Mouse (Mus musculus): ENCODE results near the gene Ccr8. TPM values are rescaled to one million over a fixed set of nuclear protein-coding genes. Genes with fewer than 3 reads are reported as not detected.

Gene Ccr8
- polyA plus RNA-seq, 1 experiment from 2014 or later = 0.41 TPM

DNA sequence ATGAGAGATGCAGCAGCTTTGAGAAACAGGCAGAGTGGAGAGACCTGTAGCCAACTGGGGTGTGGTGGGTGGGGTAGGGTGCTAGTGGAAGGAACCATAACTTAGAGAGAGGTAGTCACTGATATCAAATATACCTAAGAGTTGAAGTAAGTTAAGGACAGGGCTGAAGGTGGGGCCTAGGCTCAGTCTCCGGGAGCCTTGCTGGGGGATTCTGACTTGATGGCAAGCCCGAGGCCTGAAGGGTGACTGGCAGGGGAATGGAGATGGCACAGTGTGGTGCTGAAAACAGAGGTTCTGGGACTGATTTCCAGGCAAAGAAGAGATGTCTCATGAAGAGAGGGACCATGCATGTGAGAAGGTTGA, 22.9 kb downstream of the Ccr8 start:
- DNase-seq (ENCODE audit: low spot score) = no peak

DNA sequence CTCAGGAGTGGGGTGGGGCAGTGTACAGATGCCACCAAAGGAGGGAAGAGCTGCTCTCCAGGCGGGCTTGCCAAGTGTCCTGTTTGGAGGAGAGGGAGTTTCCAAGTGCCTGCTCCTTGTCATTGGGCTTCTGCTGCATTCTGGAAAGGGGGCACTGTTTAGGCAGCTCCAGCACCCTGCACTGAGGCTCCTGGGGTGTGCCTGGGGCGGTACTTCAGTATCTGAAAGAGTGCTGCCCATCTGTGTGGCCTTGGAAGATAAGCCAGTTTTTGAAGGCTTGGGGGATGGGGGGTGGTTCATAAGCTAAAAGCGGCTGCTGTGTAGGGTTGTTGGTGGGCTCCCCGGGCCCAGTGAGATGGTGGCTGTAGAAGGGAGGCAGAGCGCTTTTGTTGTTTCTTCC, 23.7 kb downstream of the Ccr8 start:
- Histone ChIP-seq H3K4me1 (replicated peaks; ENCODE audit: control insufficient read depth, insufficient read depth, low read length) (peaks cover 6% of the 10 kb centered on the region; the same call in 1 of the 2 replicates), H3K36me3 (ENCODE audit: control insufficient read depth, insufficient read depth, low read length) (peaks cover 28% of the 10 kb centered on the region), H3K4me3 (ENCODE audit: low read depth, low read length) (no peak overlapping the region), H3K27ac (ENCODE audit: low read depth) (no peak overlapping the region), H3K4me2 (ENCODE audit: low read length) (no peak overlapping the region), H3K9me3 (ENCODE audit: control insufficient read depth, low read length) (no peaks in the 10 kb centered on the region), H3K27me3 (replicated peaks; ENCODE audit: control insufficient read depth, insufficient read depth, low read length) (no peaks in the 10 kb centered on the region), H3K9ac (ENCODE audit: low read length) (no peak overlapping the region)
- no peak for ATAC-seq (replicated peaks; ENCODE audit: low FRiP score, low TSS enrichment, low read depth)
- WGBS = 75% methylated on average over 5 of the region's 5 CpGs
- no peak for DNase-seq (ENCODE audit: low spot score)

More for the DNA sequence above, 22.9 kb downstream of the Ccr8 start:
- Histone ChIP-seq H3K4me1 (replicated peaks; ENCODE audit: control insufficient read depth, insufficient read depth, low read length) (peaks cover 6% of the 10 kb centered on the region; the same call in 1 of the 2 replicates), H3K4me2 (ENCODE audit: low read length) (no peak overlapping the region), H3K27ac (ENCODE audit: low read depth) (no peak overlapping the region), H3K36me3 (ENCODE audit: control insufficient read depth, insufficient read depth, low read length) (peaks cover 22% of the 10 kb centered on the region), H3K9me3 (ENCODE audit: control insufficient read depth, low read length) (no peaks in the 10 kb centered on the region), H3K9ac (ENCODE audit: low read length) (no peak overlapping the region), H3K27me3 (replicated peaks; ENCODE audit: control insufficient read depth, insufficient read depth, low read length) (no peaks in the 10 kb centered on the region), H3K4me3 (ENCODE audit: low read depth, low read length) (no peak overlapping the region)
- WGBS = 91% methylated on average over 2 of the region's 2 CpGs
- ATAC-seq (replicated peaks; ENCODE audit: low FRiP score, low TSS enrichment, low read depth) = no peak

DNA sequence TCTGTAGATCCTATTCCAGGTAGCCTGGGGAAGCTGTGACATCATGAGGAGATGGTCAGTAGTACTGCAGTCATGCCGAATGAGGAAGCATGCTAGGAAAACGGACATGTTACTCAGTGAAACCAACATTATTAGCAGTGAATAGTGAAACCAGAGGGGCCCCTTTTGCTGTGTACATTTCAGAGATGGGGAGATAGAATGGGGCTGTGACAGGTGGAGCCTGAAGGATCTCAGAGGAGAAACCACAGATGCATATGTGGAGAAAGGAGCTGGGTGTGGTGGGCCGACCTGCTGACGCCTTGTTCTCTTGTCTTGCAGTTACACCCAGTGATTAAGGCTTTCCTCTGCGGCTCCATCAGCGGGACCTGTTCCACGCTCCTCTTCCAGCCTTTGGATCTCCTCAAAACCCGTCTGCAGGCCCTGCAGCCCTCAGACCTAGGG, 24.3 kb downstream of the Ccr8 start:
- H3K27me3 ChIP-seq (replicated peaks; ENCODE audit: control insufficient read depth, insufficient read depth, low read length) = no peaks in the 10 kb centered on the region
- no peak overlapping the region for H3K27ac ChIP-seq (ENCODE audit: low read depth)
- no peaks in the 10 kb centered on the region for H3K9me3 ChIP-seq (ENCODE audit: control insufficient read depth, low read length)
- H3K36me3 ChIP-seq (ENCODE audit: control insufficient read depth, insufficient read depth, low read length) = peaks cover 34% of the 10 kb centered on the region
- no peak overlapping the region for H3K9ac ChIP-seq (ENCODE audit: low read length)
- H3K4me1 ChIP-seq (replicated peaks; ENCODE audit: control insufficient read depth, insufficient read depth, low read length) = peaks cover 2% of the 10 kb centered on the region; the same call in 1 of the 2 replicates
- ATAC-seq (replicated peaks; ENCODE audit: low FRiP score, low TSS enrichment, low read depth) (0 out of 2 replicates have a peak, but pooled peaks have one; percentile 38), DNase-seq (ENCODE audit: low spot score) (no peak)
- H3K4me2 ChIP-seq (ENCODE audit: low read length) = no peak overlapping the region
- 86% methylated on average over 8 of the region's 8 CpGs for WGBS
- no peak overlapping the region for H3K4me3 ChIP-seq (ENCODE audit: low read depth, low read length)

DNA sequence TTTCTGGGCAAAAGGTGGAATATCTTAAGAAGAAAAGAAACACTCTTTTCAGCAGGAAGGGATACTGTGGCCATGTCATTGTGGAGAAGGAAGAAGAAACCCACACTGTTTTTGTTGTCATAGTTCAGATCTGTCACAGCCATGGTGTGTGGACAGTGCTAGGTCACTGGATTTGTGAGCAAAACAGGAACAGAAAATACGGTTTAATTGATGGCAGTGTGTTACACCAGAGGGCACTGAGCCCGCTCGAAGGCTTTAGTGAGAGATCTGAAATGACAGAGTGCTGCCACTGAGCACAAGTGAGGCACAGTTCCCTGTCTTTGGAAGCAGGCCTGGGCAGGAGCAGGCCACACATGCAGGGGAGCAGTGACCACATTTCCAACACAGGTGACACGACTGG, 26.3 kb downstream of the Ccr8 start:
- Histone ChIP-seq H3K4me1 (replicated peaks; ENCODE audit: control insufficient read depth, insufficient read depth, low read length) (no peaks in the 10 kb centered on the region; the same call in 1 of the 2 replicates), H3K9me3 (ENCODE audit: control insufficient read depth, low read length) (no peaks in the 10 kb centered on the region), H3K27me3 (replicated peaks; ENCODE audit: control insufficient read depth, insufficient read depth, low read length) (no peaks in the 10 kb centered on the region), H3K27ac (ENCODE audit: low read depth) (no peak overlapping the region), H3K4me3 (ENCODE audit: low read depth, low read length) (no peak overlapping the region), H3K4me2 (ENCODE audit: low read length) (no peak overlapping the region), H3K9ac (ENCODE audit: low read length) (no peak overlapping the region), H3K36me3 (ENCODE audit: control insufficient read depth, insufficient read depth, low read length) (peaks cover 47% of the 10 kb centered on the region)
- DNase-seq (ENCODE audit: low spot score) = no peak
- no peak for ATAC-seq (replicated peaks; ENCODE audit: low FRiP score, low TSS enrichment, low read depth)
- 92% methylated on average over 4 of the region's 4 CpGs for WGBS

DNA sequence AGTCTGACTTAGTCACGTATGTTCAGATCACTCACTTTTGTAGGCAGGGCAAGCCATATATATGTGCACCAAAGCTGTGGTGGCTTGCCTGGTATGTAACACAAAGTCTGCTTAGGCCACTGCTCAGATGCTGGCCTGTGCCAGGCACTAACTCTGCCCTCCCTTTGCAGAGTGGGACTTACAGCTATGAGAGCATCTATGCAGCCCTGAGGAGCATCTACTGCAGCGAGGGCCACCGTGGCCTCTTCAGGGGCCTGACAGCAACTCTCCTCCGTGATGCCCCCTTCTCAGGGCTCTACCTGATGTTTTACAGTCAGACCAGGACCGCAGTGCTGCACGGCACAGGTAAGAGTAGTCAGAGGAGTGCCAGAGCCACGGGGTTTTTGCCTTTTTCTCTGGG, 28.6 kb downstream of the Ccr8 start:
- H3K9ac ChIP-seq (ENCODE audit: low read length) = no peak overlapping the region
- DNase-seq (ENCODE audit: low spot score) (no peak), ATAC-seq (replicated peaks; ENCODE audit: low FRiP score, low TSS enrichment, low read depth) (no peak)
- H3K4me2 ChIP-seq (ENCODE audit: low read length) = no peak overlapping the region
- no peak overlapping the region for H3K27ac ChIP-seq (ENCODE audit: low read depth)
- WGBS = 91% methylated on average over 7 of the region's 7 CpGs
- peaks cover 59% of the 10 kb centered on the region for H3K36me3 ChIP-seq (ENCODE audit: control insufficient read depth, insufficient read depth, low read length)
- H3K4me3 ChIP-seq (ENCODE audit: low read depth, low read length) = no peak overlapping the region
- no peaks in the 10 kb centered on the region for H3K9me3 ChIP-seq (ENCODE audit: control insufficient read depth, low read length)
- H3K4me1 ChIP-seq (replicated peaks; ENCODE audit: control insufficient read depth, insufficient read depth, low read length) = no peaks in the 10 kb centered on the region; the same call in 1 of the 2 replicates
- H3K27me3 ChIP-seq (replicated peaks; ENCODE audit: control insufficient read depth, insufficient read depth, low read length) = no peaks in the 10 kb centered on the region

DNA sequence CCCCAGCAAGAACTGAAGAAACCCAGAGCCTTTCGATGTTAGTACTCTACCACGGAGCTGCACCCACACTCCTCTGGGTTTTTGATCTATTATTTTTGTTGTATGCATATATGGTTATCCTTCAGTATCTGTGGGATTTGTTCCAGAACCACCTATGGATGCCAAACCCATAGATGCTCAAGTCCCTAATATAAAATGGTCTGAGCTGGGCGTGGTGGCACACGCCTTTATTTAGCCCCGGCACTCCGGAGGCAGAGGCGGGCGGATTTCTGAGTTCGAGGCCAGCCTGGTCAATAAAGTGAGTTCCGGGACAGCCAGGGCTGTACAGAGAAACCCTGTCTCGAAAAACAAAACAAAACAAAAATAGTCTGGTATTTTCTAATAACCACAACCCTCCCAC, 35.0 kb downstream of the Ccr8 start:
- Histone ChIP-seq H3K4me2 (ENCODE audit: low read length) (peak overlapping the region; percentile 50), H3K27ac (ENCODE audit: low read depth) (peak overlapping the region; percentile 62), H3K4me3 (ENCODE audit: low read depth, low read length) (peak overlapping the region; percentile 99), H3K9ac (ENCODE audit: low read length) (peak overlapping the region; percentile 50), H3K27me3 (replicated peaks; ENCODE audit: control insufficient read depth, insufficient read depth, low read length) (no peaks in the 10 kb centered on the region), H3K4me1 (replicated peaks; ENCODE audit: control insufficient read depth, insufficient read depth, low read length) (peaks cover 12% of the 10 kb centered on the region; the same call in 1 of the 2 replicates), H3K9me3 (ENCODE audit: control insufficient read depth, low read length) (no peaks in the 10 kb centered on the region), H3K36me3 (ENCODE audit: control insufficient read depth, insufficient read depth, low read length) (peaks cover 50% of the 10 kb centered on the region)
- no peak for DNase-seq (ENCODE audit: low spot score)
- WGBS = 51% methylated on average over 11 of the region's 11 CpGs
- peak; percentile 14 for ATAC-seq (replicated peaks; ENCODE audit: low FRiP score, low TSS enrichment, low read depth)

DNA sequence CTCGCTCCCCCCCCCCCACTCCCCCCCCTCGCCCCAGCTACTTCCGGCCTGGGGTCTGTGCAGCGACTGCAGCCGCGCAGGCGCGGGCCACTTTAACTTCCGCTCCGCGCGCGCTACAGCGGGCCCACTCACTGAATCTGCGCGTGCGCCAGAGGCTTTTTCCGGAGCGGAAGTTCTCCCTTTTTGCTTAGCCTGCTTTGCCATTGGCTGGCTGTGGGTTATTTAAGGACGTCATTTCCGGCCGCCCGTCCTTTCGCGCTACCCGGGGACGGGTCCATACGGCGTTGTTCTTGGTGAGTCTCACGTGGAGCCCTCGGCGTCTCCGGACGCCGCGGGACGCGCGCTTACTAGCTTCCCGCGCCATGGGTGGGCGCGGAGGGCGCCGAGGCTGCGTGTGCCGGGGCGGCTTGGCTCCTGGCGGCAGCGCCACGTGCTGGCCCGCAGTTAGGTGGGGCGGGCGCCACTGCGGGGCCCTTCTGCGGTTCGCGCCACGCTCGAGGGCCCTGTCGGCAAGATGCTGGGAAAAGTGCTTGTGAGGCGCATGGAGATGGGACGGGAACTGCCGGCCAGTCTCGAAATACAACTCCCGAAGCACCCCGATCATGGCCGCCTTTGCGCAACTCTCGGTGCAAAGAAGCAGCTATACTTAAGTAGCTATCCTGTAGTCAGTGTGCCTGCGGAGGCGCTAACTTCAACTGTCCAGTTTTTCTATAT, 35.8 kb downstream of the Ccr8 start, which contains the start of gene Rpsa:
Gene Rpsa, plus strand, starts transcription at position 152 of the 714 bp plus-strand sequence.
- peak; percentile 94 for ATAC-seq (replicated peaks; ENCODE audit: low FRiP score, low TSS enrichment, low read depth)
- Histone ChIP-seq H3K4me3 (ENCODE audit: low read depth, low read length) (peak within 1 kb of the TSS; percentile 99), H3K27me3 (replicated peaks; ENCODE audit: control insufficient read depth, insufficient read depth, low read length) (no peaks in the 10 kb centered on the region), H3K27ac (ENCODE audit: low read depth) (peak within 1 kb of the TSS; percentile 94), H3K9me3 (ENCODE audit: control insufficient read depth, low read length) (no peaks in the 10 kb centered on the region), H3K4me1 (replicated peaks; ENCODE audit: control insufficient read depth, insufficient read depth, low read length) (peaks cover 12% of the 10 kb centered on the region; the same call in 1 of the 2 replicates), H3K9ac (ENCODE audit: low read length) (peak within 1 kb of the TSS; percentile 100), H3K36me3 (ENCODE audit: control insufficient read depth, insufficient read depth, low read length) (peaks cover 52% of the 10 kb centered on the region), H3K4me2 (ENCODE audit: low read length) (peak within 1 kb of the TSS; percentile 86)
- peak; percentile 96 for DNase-seq (ENCODE audit: low spot score)
- WGBS = under 1% methylated on average over 71 of the region's 72 CpGs

DNA sequence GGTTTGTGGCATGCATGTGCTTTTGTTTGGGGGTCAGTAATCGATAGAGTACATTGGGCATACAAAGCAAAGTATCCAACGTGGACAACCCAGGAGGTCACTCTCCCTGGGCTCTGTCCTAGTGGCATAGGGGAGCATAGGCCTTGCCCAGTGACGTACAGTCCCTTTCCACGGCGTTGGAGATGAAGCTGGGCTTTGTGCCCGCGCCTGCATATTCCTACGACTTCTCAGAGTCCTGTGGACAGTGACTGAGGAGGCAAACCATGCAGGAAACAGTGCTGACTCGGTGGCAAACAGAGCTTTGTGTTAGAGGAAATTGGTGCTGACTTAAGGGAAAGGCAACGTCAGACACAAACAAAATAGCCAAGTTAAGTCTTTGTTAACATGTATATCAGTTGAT, 37.4 kb downstream of the Ccr8 start:
- Histone ChIP-seq H3K9me3 (ENCODE audit: control insufficient read depth, low read length) (no peaks in the 10 kb centered on the region), H3K27me3 (replicated peaks; ENCODE audit: control insufficient read depth, insufficient read depth, low read length) (no peaks in the 10 kb centered on the region), H3K36me3 (ENCODE audit: control insufficient read depth, insufficient read depth, low read length) (peaks cover 46% of the 10 kb centered on the region), H3K9ac (ENCODE audit: low read length) (peak overlapping the region; percentile 100; the same call in 1 of the 2 replicates), H3K4me3 (ENCODE audit: low read depth, low read length) (peak overlapping the region; percentile 99), H3K4me2 (ENCODE audit: low read length) (peak overlapping the region; percentile 86), H3K4me1 (replicated peaks; ENCODE audit: control insufficient read depth, insufficient read depth, low read length) (peaks cover 12% of the 10 kb centered on the region; the same call in 1 of the 2 replicates), H3K27ac (ENCODE audit: low read depth) (peak overlapping the region; percentile 94; the same call in 1 of the 2 replicates)
- 70% methylated on average over 10 of the region's 10 CpGs for WGBS
- ATAC-seq (replicated peaks; ENCODE audit: low FRiP score, low TSS enrichment, low read depth) = no peak
- no peak for DNase-seq (ENCODE audit: low spot score)
